Comparison of ENCODE assay signal across 10 mouse cellular contexts in the genomic region with DNA sequence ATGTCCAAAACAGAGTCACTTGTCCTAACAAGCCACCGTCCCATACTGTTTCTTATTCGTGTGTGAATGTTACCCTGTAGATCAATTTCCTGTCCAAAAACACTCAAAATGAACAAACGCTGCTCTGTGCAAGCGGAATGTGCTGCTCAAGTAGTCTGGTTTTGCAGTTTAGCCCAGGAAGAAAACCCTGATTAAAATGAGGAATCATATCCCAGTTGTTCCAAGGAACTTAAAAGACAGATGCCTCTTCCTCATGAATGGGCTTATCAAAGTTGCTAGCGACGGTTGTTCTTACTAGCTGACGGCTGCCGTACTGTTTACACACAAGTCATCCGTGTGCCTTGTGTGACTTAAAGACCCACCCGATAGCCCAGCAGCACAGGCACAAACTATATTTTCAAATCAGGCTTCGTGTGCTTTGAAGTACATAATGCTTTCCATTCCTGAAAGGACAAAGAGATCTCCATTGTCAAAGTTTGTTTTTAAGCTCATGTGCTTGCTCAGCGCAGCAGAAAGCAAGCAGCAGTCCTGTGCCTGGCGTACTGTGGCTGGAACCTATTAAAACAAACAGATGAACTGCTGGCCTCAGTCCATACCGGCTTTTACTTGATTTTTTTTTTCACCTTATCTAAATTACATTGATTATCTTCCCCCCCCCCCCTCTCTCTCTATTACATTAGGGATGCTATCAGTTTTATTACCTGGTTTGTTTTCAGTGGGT. TPM values are rescaled to one million over a fixed set of nuclear protein-coding genes. Genes with fewer than 3 reads are reported as not detected.
A peak's percentile ranks its signal among the peaks of the same experiment; 100 is the strongest.
DNase-seq lines count a peak whose midpoint lies in the region; ATAC-seq and TF ChIP-seq lines count a peak whose summit lies in the region.
"Had no signal": no experiment of that assay in that cellular context is flagged by ENCODE, and none has a peak within 500 bp of the region (broad histone marks: within the 10 kb centered on the region; RNA-seq: fewer than 3 reads in every experiment).

A gene (minus strand): TSS at position 51 of the 721 bp plus-strand sequence.

- no peak for ATAC-seq in kidney, embryonic 16.5 days (ENCODE audit: low FRiP score, low TSS enrichment)
- ATAC-seq in forebrain, embryonic 15.5 days (replicated peaks), result no peak
- ATAC-seq in limb, embryonic 12.5 days (ENCODE audit: insufficient number of reproducible peaks, insufficient read depth, low FRiP score, low TSS enrichment, low read depth), result no peak
- no peak for ATAC-seq in inflammation-experienced regulatory T-cells, adult 6 months
- ATAC-seq in monocyte, adult 5-6 weeks (replicated peaks; ENCODE audit: insufficient number of reproducible peaks, low FRiP score, low TSS enrichment, poor library complexity, severe bottlenecking), result no peak

- no peak for DNase-seq in kidney, adult 2 months
- DNase-seq in adrenal gland, postnatal 4 days (ENCODE audit: low spot score in 2 of 2), result no peak
- no peak for DNase-seq in right cerebral cortex, postnatal 36 days (ENCODE audit: low spot score in 2 of 2)

- 14% methylated on average over 14 of the region's 14 CpGs for WGBS in kidney, embryonic 16.5 days
- WGBS in kidney, adult 2 months, result 19% methylated on average over 14 of the region's 14 CpGs
- WGBS in forebrain, embryonic 15.5 days, result 50% methylated on average over 14 of the region's 14 CpGs
- WGBS in limb, embryonic 12.5 days, result 19% methylated on average over 14 of the region's 14 CpGs

- peaks cover 12% of the 10 kb centered on the region for H3K4me1 ChIP-seq in kidney, embryonic 16.5 days (ENCODE audit: insufficient read depth, low read length)
- H3K4me1 ChIP-seq in kidney, adult 2 months (ENCODE audit: control insufficient read depth, insufficient read depth, low read length), result no peaks in the 10 kb centered on the region
- no peaks in the 10 kb centered on the region for H3K4me1 ChIP-seq in forebrain, embryonic 15.5 days
- H3K4me1 ChIP-seq in limb, embryonic 12.5 days (replicated peaks), result peaks cover 23% of the 10 kb centered on the region

- no peak within 1 kb of the TSS for H3K27ac ChIP-seq in kidney, embryonic 16.5 days (ENCODE audit: low read length)
- H3K27ac ChIP-seq in kidney, adult 2 months (ENCODE audit: insufficient read depth, low read depth, low read length), result no peak within 1 kb of the TSS
- no peak within 1 kb of the TSS for H3K27ac ChIP-seq in forebrain, embryonic 15.5 days (replicated peaks)
- H3K27ac ChIP-seq in limb, embryonic 12.5 days, result 0 out of 2 replicates have a peak within 1 kb of the TSS, but pooled peaks have one; percentile 12

- TF ChIP-seq CTCF in kidney, adult 2 months (conservative IDR thresholded peaks at IDR 0.05; ENCODE audit: insufficient read depth, insufficient read length, low read depth, low read length), result no peak

- no peak within 1 kb of the TSS for H3K9ac ChIP-seq in kidney, embryonic 16.5 days (replicated peaks; ENCODE audit: low read length)
- no peak within 1 kb of the TSS for H3K9ac ChIP-seq in forebrain, embryonic 15.5 days (replicated peaks)
- H3K9ac ChIP-seq in limb, embryonic 12.5 days (replicated peaks), result no peak within 1 kb of the TSS

- H3K4me3 ChIP-seq in kidney, embryonic 16.5 days (ENCODE audit: low read length), result peak within 1 kb of the TSS; percentile 16
- no peak within 1 kb of the TSS for H3K4me3 ChIP-seq in kidney, adult 2 months (ENCODE audit: insufficient read depth, low read depth, low read length)
- H3K4me3 ChIP-seq in forebrain, embryonic 15.5 days, result no peak within 1 kb of the TSS
- H3K4me3 ChIP-seq in limb, embryonic 12.5 days (replicated peaks), result peak within 1 kb of the TSS; percentile 14
- H3K4me3 ChIP-seq: erythroblast, embryonic 14.5 days; myocyte had no signal

- TF ChIP-seq POLR2A in kidney, adult 2 months (IDR thresholded peaks at IDR 0.05; ENCODE audit: low read depth, low read length), result no peak

- no peaks in the 10 kb centered on the region for H3K36me3 ChIP-seq in kidney, embryonic 16.5 days (ENCODE audit: insufficient read depth, low read length)
- H3K36me3 ChIP-seq in kidney, adult 2 months (ENCODE audit: control insufficient read depth, insufficient read depth, low read length), result no peaks in the 10 kb centered on the region
- no peaks in the 10 kb centered on the region for H3K36me3 ChIP-seq in forebrain, embryonic 15.5 days
- H3K36me3 ChIP-seq in limb, embryonic 12.5 days, result no peaks in the 10 kb centered on the region

- 0 out of 2 replicates have a peak, but pooled peaks cover 2% of the 10 kb centered on the region for H3K27me3 ChIP-seq in kidney, embryonic 16.5 days (ENCODE audit: insufficient read depth, low read length)
- no peaks in the 10 kb centered on the region; the same call in 1 of the 2 replicates for H3K27me3 ChIP-seq in kidney, adult 2 months (replicated peaks; ENCODE audit: control insufficient read depth, insufficient read depth, low read length)
- no peaks in the 10 kb centered on the region for H3K27me3 ChIP-seq in forebrain, embryonic 15.5 days
- H3K27me3 ChIP-seq in limb, embryonic 12.5 days, result no peaks in the 10 kb centered on the region

- no peaks in the 10 kb centered on the region for H3K9me3 ChIP-seq in kidney, embryonic 16.5 days (ENCODE audit: low read length)
- no peaks in the 10 kb centered on the region for H3K9me3 ChIP-seq in forebrain, embryonic 15.5 days
- H3K9me3 ChIP-seq in limb, embryonic 12.5 days, result no peaks in the 10 kb centered on the region

- peak within 1 kb of the TSS; percentile 45 for H3K4me2 ChIP-seq in kidney, embryonic 16.5 days (replicated peaks; ENCODE audit: low read depth, low read length)
- H3K4me2 ChIP-seq in forebrain, embryonic 15.5 days (replicated peaks), result no peak within 1 kb of the TSS
- peak within 1 kb of the TSS; percentile 47 for H3K4me2 ChIP-seq in limb, embryonic 12.5 days

RNA-seq across cellular contexts. Expression of the gene that starts here (rescaled TPM):
- polyA plus RNA-seq in kidney, embryonic 16.5 days (2015; fragmentation: Nextera tagmentation; extraction: Ambion mirVana), result 1.8 and 1.9 TPM in 2 replicates
- 2.7 and 2.9 TPM in 2 replicates for polyA plus RNA-seq in kidney, adult 2 months (2012; rRNA removed)
- 10 to 100 TPM; 22.9 to 29.2 TPM for total RNA-seq in adrenal gland, postnatal 4 days (2021)
- 23.9 and 24.7 TPM in 2 replicates for polyA plus RNA-seq in forebrain, embryonic 15.5 days (2015; fragmentation: Nextera tagmentation; extraction: Ambion mirVana)
- 3.9 and 4.7 TPM in 2 replicates for polyA plus RNA-seq in limb, embryonic 12.5 days (2016; fragmentation: Nextera tagmentation; extraction: Ambion mirVana)
- not detected for polyA plus RNA-seq in inflammation-experienced regulatory T-cells, adult 6 months (2017; shearing (Covaris generic))
- not detected in 3 replicates for total RNA-seq in monocyte, adult 5-6 weeks (2017)
- polyA plus RNA-seq: erythroblast, embryonic 14.5 days had no signal

Comparison
In these comparisons a context has a peak if more than half of its experiments do, and no peak if none do; other contexts are left out.
1. RNA of the gene that starts here (total RNA-seq): 22.9 to 29.2 TPM in adrenal gland, postnatal 4 days; not detected in monocyte, adult 5-6 weeks; every median in the first group is over 10 times any median in the second.
2. H3K4me3 ChIP-seq: peak in kidney, embryonic 16.5 days (single experiment) and limb, embryonic 12.5 days (single experiment); none in kidney, adult 2 months (single experiment) and forebrain, embryonic 15.5 days (single experiment).